Mouse (Mus musculus) midbrain, embryonic 14.5 days (tissue): ENCODE data around the gene Knstrn. TPM values are rescaled to one million over a fixed set of nuclear protein-coding genes. Genes with fewer than 3 reads are reported as not detected.
A peak's percentile ranks its signal among the peaks of the same experiment; 100 is the strongest.

Experiments used
- ATAC-seq: fragments of 200-750 bp; cut with Nextera tagmentation; 2 replicates; pipeline ENCODE4 v1.8.0; 2017; ENCODE audit warnings: moderate number of reproducible peaks, moderate library complexity; ENCODE audit not compliant: low FRiP score, low TSS enrichment
- DNase-seq: peaks from one replicate; pipeline ENCODE4 v3.0.0-alpha.2; 2015
- H3K27ac ChIP-seq: fragments of 300-500 bp; sonication (generic); replicated peaks from 2 replicates; pipeline ENCODE4 v1.5.1; 2014; ENCODE audit warnings: mild to moderate bottlenecking, low read depth, low read length, moderate library complexity
- H3K27me3 ChIP-seq: fragments of 300-500 bp; sonication (generic); 2 replicates; pipeline ENCODE4 v1.6.1; 2014; ENCODE audit warnings: low read length, control low read depth, mixed read lengths; ENCODE audit not compliant: control insufficient read depth, insufficient read depth
- H3K36me3 ChIP-seq: fragments of 300-500 bp; sonication (generic); 2 replicates; pipeline ENCODE4 v1.6.1; 2014; ENCODE audit warnings: low read length, control low read depth; ENCODE audit not compliant: control insufficient read depth, insufficient read depth
- H3K4me1 ChIP-seq: fragments of 300-500 bp; sonication (generic); 2 replicates; pipeline ENCODE4 v1.6.1; 2014; ENCODE audit warnings: mild to moderate bottlenecking, antibody characterized with exemption, low read length, control low read depth; ENCODE audit not compliant: control insufficient read depth, insufficient read depth
- H3K4me2 ChIP-seq: fragments of 300-500 bp; sonication (generic); 2 replicates; pipeline ENCODE4 v1.6.1; 2014; ENCODE audit warnings: mild to moderate bottlenecking, low read length, moderate library complexity
- H3K4me3 ChIP-seq: fragments of 300-500 bp; sonication (generic); replicated peaks from 2 replicates; pipeline ENCODE4 v1.5.1; 2014; ENCODE audit warnings: low read depth, low read length
- H3K9ac ChIP-seq: fragments of 300-500 bp; sonication (generic); replicated peaks from 2 replicates; pipeline ENCODE4 v1.6.1; 2014; ENCODE audit warnings: mild to moderate bottlenecking, low read length, moderate library complexity
- H3K9me3 ChIP-seq: fragments of 300-500 bp; sonication (generic); 2 replicates; pipeline ENCODE4 v1.6.1; 2016; ENCODE audit warnings: low read length, control low read depth, mixed read lengths; ENCODE audit not compliant: control insufficient read depth
- WGBS: fragments of 180-500 bp; shearing (Covaris S2); extraction: QIAGEN DNeasy Blood & Tissue Kit; methylation state at CpG from one replicate; pipeline ENCODE4 v1.1.7; 2014; 5-methylcytosine and 5-hydroxymethylcytosine counted together
- polyA plus RNA-seq: library from polyadenylated mRNA; unstranded; fragments of >200 nt; fragmentation: Nextera tagmentation; extraction: Ambion mirVana; gene quantifications from 2 replicates; pipeline ENCODE4 v1.2.1, GENCODE M21; 2014

Knstrn gene
- polyA plus RNA-seq, 1 experiment from 2014 or later: 32.5 TPM

DNA sequence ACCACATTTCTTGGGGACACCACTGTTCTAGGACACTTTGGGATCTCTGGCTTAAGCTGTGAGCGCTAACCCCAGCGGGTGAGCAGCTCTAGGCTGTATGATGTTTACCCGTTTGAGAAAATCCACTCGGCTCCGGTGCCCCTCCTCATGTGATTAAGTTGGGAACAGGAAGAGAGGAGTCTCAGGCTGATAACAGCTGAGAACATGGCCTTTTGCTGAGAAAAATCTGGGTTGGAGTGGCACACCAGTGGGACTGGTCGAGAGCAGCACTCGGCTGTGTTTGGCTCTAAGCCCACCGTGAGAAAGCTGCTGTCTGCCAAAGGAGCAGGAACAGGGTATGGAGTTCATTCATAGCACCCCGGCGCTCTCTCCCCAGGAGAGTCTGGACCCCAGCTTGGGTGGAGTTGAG lies 89.5 kb downstream of the Knstrn start:
- peaks cover 40% of the 10 kb centered on the region for H3K4me1 ChIP-seq
- H3K27ac ChIP-seq: 0 out of 2 replicates have a peak overlapping the region, but pooled peaks have one; percentile 4

More for the DNA sequence above, 89.5 kb downstream of the Knstrn start:
- H3K36me3 ChIP-seq: no peaks in the 10 kb centered on the region
- WGBS: 5% methylated on average over 10 of the region's 10 CpGs
- peak overlapping the region; percentile 88 for H3K4me3 ChIP-seq
- peak; percentile 55 for DNase-seq
- peaks cover 19% of the 10 kb centered on the region for H3K27me3 ChIP-seq
- ATAC-seq: no peak
- peak overlapping the region; percentile 83; the same call in 1 of the 2 replicates for H3K9ac ChIP-seq
- no peaks in the 10 kb centered on the region for H3K9me3 ChIP-seq
- H3K4me2 ChIP-seq: peak overlapping the region; percentile 99

Other genes starting within 250 kb of the Knstrn start
- 8.4 and 19.7 TPM in 2 replicates for gene Bub1b, start 215.8 kb upstream of the Knstrn start, polyA plus RNA-seq
- 32.4 and 38.4 TPM in 2 replicates for gene Pak6, start 150.7 kb upstream of the Knstrn start, polyA plus RNA-seq
- not detected in 2 replicates for gene Ankrd63, start 110.0 kb upstream of the Knstrn start, polyA plus RNA-seq
- 0.40 and 0.74 TPM in 2 replicates for gene Plcb2, start 85.6 kb upstream of the Knstrn start, polyA plus RNA-seq
- 25.2 and 30.8 TPM in 2 replicates for gene Inafm2, start 68.2 kb upstream of the Knstrn start, polyA plus RNA-seq
- gene Ccdc9b, start 51.3 kb upstream of the Knstrn start, polyA plus RNA-seq: 0.59 and 0.73 TPM in 2 replicates
- gene Phgr1, start 41.2 kb upstream of the Knstrn start, polyA plus RNA-seq: not detected in 2 replicates
- gene Disp2, start 34.3 kb upstream of the Knstrn start, polyA plus RNA-seq: 49.8 and 50.4 TPM in 2 replicates
- 32.0 and 33.8 TPM in 2 replicates for gene Ivd, start 48.0 kb downstream of the Knstrn start, polyA plus RNA-seq
- gene Bahd1, start 86.4 kb downstream of the Knstrn start, polyA plus RNA-seq: 2.0 and 5.2 TPM in 2 replicates
- 3.0 and 7.1 TPM in 2 replicates for gene Chst14, start 112.5 kb downstream of the Knstrn start, polyA plus RNA-seq
- gene Ccdc32, start 215.4 kb downstream of the Knstrn start, polyA plus RNA-seq: 37.0 and 40.6 TPM in 2 replicates
- 4.5 and 5.0 TPM in 2 replicates for gene Rpusd2, start 220.8 kb downstream of the Knstrn start, polyA plus RNA-seq
- gene Knl1, start 233.1 kb downstream of the Knstrn start, polyA plus RNA-seq: 7.1 and 11.4 TPM in 2 replicates